ENCODE assay signal across 17 mouse cellular contexts in genomic region chr7:73551370-73551769, GRCm38 (mm10). TPM values are rescaled to one million over a fixed set of nuclear protein-coding genes. Genes with fewer than 3 reads are reported as not detected.
A peak's percentile ranks its signal among the peaks of the same experiment; 100 is the strongest.
DNase-seq lines count a peak whose midpoint lies in the region; ATAC-seq and TF ChIP-seq lines count a peak whose summit lies in the region.
"Had no signal": no experiment of that assay in that cellular context is flagged by ENCODE, and none has a peak within 500 bp of the region (broad histone marks: within the 10 kb centered on the region; RNA-seq: fewer than 3 reads in every experiment).

No protein-coding gene starts in this region.

- no peak overlapping the region for H3K27ac ChIP-seq in forebrain, embryonic 14.5 days (ENCODE audit: low read depth, low read length)
- no peak overlapping the region for H3K27ac ChIP-seq in forebrain, embryonic 12.5 days
- H3K27ac ChIP-seq in intestine, postnatal 0 days (ENCODE audit: low read depth, low read length): no peak overlapping the region
- no peak overlapping the region for H3K27ac ChIP-seq in intestine, embryonic 15.5 days
- H3K27ac ChIP-seq: embryonic facial prominence, embryonic 13.5 days; limb, embryonic 15.5 days; neural tube, embryonic 15.5 days; stomach, embryonic 15.5 days had no signal

- H3K36me3 ChIP-seq in forebrain, embryonic 14.5 days (ENCODE audit: control insufficient read depth, insufficient read depth, low read length): peaks cover 40% of the 10 kb centered on the region
- peaks cover 35% of the 10 kb centered on the region for H3K36me3 ChIP-seq in forebrain, embryonic 12.5 days (replicated peaks)
- peaks cover 13% of the 10 kb centered on the region for H3K36me3 ChIP-seq in intestine, postnatal 0 days (ENCODE audit: control insufficient read depth, insufficient read depth)
- H3K36me3 ChIP-seq in intestine, embryonic 15.5 days: peaks cover 8% of the 10 kb centered on the region

- no peak overlapping the region for H3K4me3 ChIP-seq in forebrain, embryonic 14.5 days (ENCODE audit: low read depth, low read length)
- no peak overlapping the region for H3K4me3 ChIP-seq in forebrain, embryonic 12.5 days (replicated peaks)
- no peak overlapping the region for H3K4me3 ChIP-seq in intestine, postnatal 0 days (ENCODE audit: low read depth, low read length)
- no peak overlapping the region for H3K4me3 ChIP-seq in intestine, embryonic 15.5 days (replicated peaks)
- H3K4me3 ChIP-seq: embryonic facial prominence, embryonic 13.5 days; limb, embryonic 15.5 days; neural tube, embryonic 15.5 days; stomach, embryonic 15.5 days had no signal

- no peak for ATAC-seq in forebrain, embryonic 14.5 days
- no peak for ATAC-seq in forebrain, embryonic 12.5 days (ENCODE audit: low FRiP score)
- no peak for ATAC-seq in intestine, postnatal 0 days
- no peak for ATAC-seq in intestine, embryonic 15.5 days
- ATAC-seq in inflammation-experienced regulatory T-cells, adult 6 months: peak; percentile 11

- peaks cover 19% of the 10 kb centered on the region for H3K4me1 ChIP-seq in forebrain, embryonic 14.5 days (ENCODE audit: control insufficient read depth, insufficient read depth, low read length)
- peaks cover 23% of the 10 kb centered on the region for H3K4me1 ChIP-seq in forebrain, embryonic 12.5 days
- H3K4me1 ChIP-seq in intestine, postnatal 0 days (replicated peaks; ENCODE audit: control insufficient read depth, insufficient read depth, low read length): 0 out of 2 replicates have a peak, but pooled peaks cover 4% of the 10 kb centered on the region
- H3K4me1 ChIP-seq in intestine, embryonic 15.5 days (replicated peaks): peaks cover 9% of the 10 kb centered on the region

- no peak for DNase-seq in forebrain, embryonic 14.5 days (ENCODE audit: low spot score)
- DNase-seq in CD4-positive helper T cell, adult 2 months (ENCODE audit: low read depth, low spot score): peak; percentile 57
- no peak for DNase-seq in left cerebral cortex, adult 18-20 months (ENCODE audit: low spot score in 2 of 2)
- no peak for DNase-seq in gastrocnemius, postnatal 10 days
- DNase-seq: adrenal gland, postnatal 25 days; cerebellum, postnatal 25 days; kidney, adult 9 months; lung, postnatal 14 days; retina, postnatal 1 day had no signal

- H3K9ac ChIP-seq in forebrain, embryonic 14.5 days (ENCODE audit: low read length): no peak overlapping the region
- no peak overlapping the region for H3K9ac ChIP-seq in forebrain, embryonic 12.5 days
- H3K9ac ChIP-seq in intestine, postnatal 0 days (ENCODE audit: low read depth, low read length): no peak overlapping the region
- H3K9ac ChIP-seq in intestine, embryonic 15.5 days: no peak overlapping the region
- H3K9ac ChIP-seq: embryonic facial prominence, embryonic 13.5 days; limb, embryonic 15.5 days; neural tube, embryonic 15.5 days; stomach, embryonic 15.5 days had no signal

- no peaks in the 10 kb centered on the region for H3K9me3 ChIP-seq in forebrain, embryonic 14.5 days (replicated peaks; ENCODE audit: control insufficient read depth, low read length)
- no peaks in the 10 kb centered on the region for H3K9me3 ChIP-seq in forebrain, embryonic 12.5 days
- H3K9me3 ChIP-seq in intestine, postnatal 0 days (ENCODE audit: control insufficient read depth): no peaks in the 10 kb centered on the region
- no peaks in the 10 kb centered on the region for H3K9me3 ChIP-seq in intestine, embryonic 15.5 days
- H3K9me3 ChIP-seq: embryonic facial prominence, embryonic 13.5 days; limb, embryonic 15.5 days; neural tube, embryonic 15.5 days; stomach, embryonic 15.5 days had no signal

- H3K27me3 ChIP-seq in forebrain, embryonic 14.5 days (replicated peaks; ENCODE audit: control insufficient read depth, insufficient read depth, low read length): no peaks in the 10 kb centered on the region
- H3K27me3 ChIP-seq in forebrain, embryonic 12.5 days: no peaks in the 10 kb centered on the region
- no peaks in the 10 kb centered on the region for H3K27me3 ChIP-seq in intestine, postnatal 0 days (replicated peaks; ENCODE audit: control insufficient read depth, insufficient read depth, low read length)
- H3K27me3 ChIP-seq in intestine, embryonic 15.5 days (replicated peaks): no peaks in the 10 kb centered on the region
- H3K27me3 ChIP-seq: embryonic facial prominence, embryonic 13.5 days; limb, embryonic 15.5 days; neural tube, embryonic 15.5 days; stomach, embryonic 15.5 days had no signal

- TF ChIP-seq CTCF in intestine, postnatal 0 days (IDR thresholded peaks at IDR 0.05; ENCODE audit: low read depth): no peak

- peak overlapping the region; percentile 50 for H3K4me2 ChIP-seq in forebrain, embryonic 14.5 days (ENCODE audit: low read length)
- H3K4me2 ChIP-seq in forebrain, embryonic 12.5 days: no peak overlapping the region
- H3K4me2 ChIP-seq in intestine, postnatal 0 days (replicated peaks; ENCODE audit: low read depth): 0 out of 2 replicates have a peak overlapping the region, but pooled peaks have one; percentile 9
- H3K4me2 ChIP-seq in intestine, embryonic 15.5 days (replicated peaks): no peak overlapping the region

RNA-seq across cellular contexts. Expression of gene Chd2, which starts 9.7 kb away (rescaled TPM):
- 40.2 and 43.4 TPM in 2 replicates for polyA plus RNA-seq in forebrain, embryonic 14.5 days (2014; fragmentation: Nextera tagmentation; extraction: Ambion mirVana)
- polyA plus RNA-seq in forebrain, embryonic 12.5 days (2016; fragmentation: Nextera tagmentation; extraction: Ambion mirVana): 69.4 and 78.8 TPM in 2 replicates
- polyA plus RNA-seq in intestine, postnatal 0 days (2015; fragmentation: Nextera tagmentation; extraction: Ambion mirVana): 19.3 and 25.4 TPM in 2 replicates
- polyA plus RNA-seq in intestine, embryonic 15.5 days (2015; fragmentation: Nextera tagmentation; extraction: Ambion mirVana): 39.3 and 46.0 TPM in 2 replicates
- polyA plus RNA-seq in inflammation-experienced regulatory T-cells, adult 6 months (2017; shearing (Covaris generic)): 100 to 1,000 TPM; 120 to 258 (median 210) TPM
- 10 to 100 TPM; 50.2 to 57.2 TPM for total RNA-seq in left cerebral cortex, adult 18-20 months (2021)
- total RNA-seq in gastrocnemius, postnatal 10 days (2021): 10 to 100 TPM; 42.9 to 57.0 TPM

Comparison
In these comparisons a context has a peak if more than half of its experiments do, and no peak if none do; other contexts are left out.
1. H3K4me2 ChIP-seq: peak in forebrain, embryonic 14.5 days (single experiment) and intestine, postnatal 0 days (single experiment); none in forebrain, embryonic 12.5 days (single experiment) and intestine, embryonic 15.5 days (single experiment).